Mouse (Mus musculus) 3T3-L1 (cell line): ENCODE measurements at regions not wholly inside any gene's neighbourhood (a gene's known extent, or its start where the extent isn't known, plus 50 kb on each side); places are given as distances from the start of the nearest gene placed in this dataset.

ENCODE experiments used
- DNase-seq: peaks from one replicate; pipeline ENCODE4 v3.0.0-alpha.2; 2015; ENCODE audit warnings: low read depth, low spot score

DNA sequence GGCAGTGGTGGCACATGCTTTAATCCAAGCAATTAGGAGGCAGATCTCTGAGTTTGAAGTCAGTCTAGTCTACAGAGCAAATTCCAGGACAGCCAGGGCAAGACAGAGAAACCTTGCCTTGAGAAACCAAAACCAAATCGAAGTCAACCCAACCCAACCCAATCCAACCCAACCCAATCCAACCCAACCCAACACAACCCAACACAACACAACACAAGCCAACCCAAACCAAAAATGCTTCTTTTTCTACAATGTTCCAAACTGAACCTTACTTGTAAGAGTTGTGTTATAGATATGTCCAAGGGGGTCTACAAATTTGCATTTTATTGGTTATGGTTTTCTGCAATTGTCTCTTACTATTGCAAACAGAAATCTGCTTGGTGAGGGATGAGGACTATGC lies 52.8 kb upstream of the Chodl start:
- DNase-seq, result no peak

DNA sequence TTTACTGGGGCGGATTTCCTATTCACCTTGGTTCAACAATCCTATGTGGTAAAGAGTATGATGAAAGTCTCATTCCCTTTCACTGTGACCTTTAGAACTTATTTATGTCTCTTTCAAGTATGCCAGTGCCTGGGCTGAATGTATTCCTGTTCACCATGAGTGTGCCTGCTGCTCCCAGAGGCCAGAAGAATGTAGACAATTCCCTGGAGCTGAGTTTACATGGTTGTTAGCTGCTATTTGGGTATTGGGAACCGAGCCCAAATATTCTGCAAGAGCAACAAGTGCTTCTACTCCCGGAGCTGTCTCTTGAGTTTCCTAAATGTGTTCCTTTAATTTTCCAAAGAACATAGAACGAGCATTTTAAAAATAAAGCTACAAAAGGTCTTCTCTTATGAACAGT lies 71.7 kb upstream of the Chodl start:
- DNase-seq, result no peak

DNA sequence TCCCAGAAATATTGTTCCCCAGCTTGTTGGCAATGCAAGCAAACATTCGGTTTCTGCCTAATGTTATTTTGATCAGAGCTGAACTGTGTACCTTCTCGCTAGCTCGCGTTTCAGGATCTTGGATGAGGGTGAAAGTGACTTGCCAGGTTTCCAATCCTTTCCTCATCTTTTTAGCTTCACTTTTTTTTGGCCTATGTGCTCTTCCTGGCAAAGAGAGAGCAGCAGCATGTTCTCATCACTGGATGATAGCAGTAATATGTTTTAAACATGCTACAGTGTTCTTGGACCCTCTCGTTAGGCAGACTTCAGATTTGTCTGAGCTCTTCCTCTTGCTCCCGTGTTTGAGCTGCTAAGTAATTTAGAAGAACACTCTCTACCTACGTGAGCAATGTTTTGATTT lies 99.8 kb upstream of the Chodl start:
- DNase-seq, result no peak

DNA sequence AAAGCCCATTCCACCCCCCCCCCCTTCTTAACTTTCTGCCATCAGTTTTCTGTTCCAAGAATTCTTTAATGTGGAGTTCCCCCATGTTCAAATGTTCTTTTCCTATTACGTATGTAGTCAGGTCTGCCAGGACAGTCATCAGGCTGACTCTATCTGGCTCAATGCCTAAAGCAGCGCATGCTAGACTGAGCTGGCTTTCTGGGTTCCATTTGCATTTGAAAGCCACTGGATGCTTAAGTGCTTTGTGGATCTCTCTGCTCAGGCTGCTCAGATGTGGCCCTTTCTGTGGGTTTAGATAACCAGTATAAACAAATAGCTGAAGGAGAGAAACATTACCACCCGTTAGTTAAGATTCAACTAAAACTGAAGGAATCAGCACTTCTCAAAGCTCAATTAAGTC lies 103.0 kb upstream of the Chodl start:
- no peak for DNase-seq

DNA sequence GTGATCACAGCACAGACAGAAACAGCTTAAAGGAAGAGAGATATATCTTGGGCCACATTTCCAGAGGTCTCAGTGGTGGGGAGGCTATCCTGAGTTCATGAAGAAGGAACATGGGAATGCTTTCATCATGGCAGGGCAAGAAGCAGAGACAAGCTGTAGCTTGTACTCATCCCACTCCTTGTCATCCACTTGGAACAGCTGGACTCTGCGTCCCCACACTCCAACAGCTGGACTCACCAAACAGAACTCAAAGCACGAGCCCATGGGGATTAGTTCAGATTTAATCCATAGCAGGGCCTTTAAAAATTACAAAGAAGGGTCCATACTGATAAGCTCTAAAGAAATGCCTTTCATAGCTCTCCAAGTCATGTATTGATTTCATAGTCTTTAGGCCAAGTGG lies 140.7 kb upstream of the Chodl start:
- DNase-seq, result no peak

DNA sequence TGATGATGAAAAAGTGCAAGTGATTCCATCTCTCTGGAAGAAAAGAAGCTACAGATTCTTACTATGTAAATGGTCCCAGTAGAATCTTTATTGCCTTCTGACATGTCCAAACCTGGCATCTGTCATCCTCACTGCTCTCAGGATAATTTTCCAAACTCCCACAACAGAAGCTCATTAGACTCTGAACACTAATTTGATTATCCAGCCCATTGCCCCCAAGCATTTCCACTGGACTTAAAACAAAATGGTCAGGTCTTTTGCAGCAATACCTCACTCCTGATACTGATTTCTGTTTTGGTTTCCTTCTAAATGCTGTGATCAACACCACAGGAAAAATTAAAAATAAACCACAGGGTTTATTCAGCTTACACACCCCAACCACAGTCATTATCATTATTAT lies 171.5 kb upstream of the Chodl start:
- DNase-seq, result no peak

DNA sequence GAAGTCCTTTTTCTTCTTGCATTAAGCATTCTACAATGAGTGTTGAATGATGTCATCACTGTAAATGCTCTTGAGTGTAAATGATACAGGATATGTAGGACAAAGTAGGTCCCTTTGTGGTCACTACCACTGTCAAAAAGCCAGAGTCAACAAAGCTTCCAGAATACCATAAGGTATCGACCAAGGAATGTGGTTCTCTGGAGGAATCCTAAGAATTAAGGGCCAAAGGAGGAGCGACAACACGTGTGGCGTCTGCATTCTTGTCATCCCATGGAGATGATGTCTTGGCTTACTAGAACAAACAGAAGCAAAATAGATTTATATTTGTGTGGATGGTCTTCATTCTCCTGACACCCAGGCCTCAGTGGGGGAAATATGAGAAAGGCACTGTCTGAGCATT lies 161.4 kb upstream of the D16Ertd472e start:
- DNase-seq, result peak; percentile 14

DNA sequence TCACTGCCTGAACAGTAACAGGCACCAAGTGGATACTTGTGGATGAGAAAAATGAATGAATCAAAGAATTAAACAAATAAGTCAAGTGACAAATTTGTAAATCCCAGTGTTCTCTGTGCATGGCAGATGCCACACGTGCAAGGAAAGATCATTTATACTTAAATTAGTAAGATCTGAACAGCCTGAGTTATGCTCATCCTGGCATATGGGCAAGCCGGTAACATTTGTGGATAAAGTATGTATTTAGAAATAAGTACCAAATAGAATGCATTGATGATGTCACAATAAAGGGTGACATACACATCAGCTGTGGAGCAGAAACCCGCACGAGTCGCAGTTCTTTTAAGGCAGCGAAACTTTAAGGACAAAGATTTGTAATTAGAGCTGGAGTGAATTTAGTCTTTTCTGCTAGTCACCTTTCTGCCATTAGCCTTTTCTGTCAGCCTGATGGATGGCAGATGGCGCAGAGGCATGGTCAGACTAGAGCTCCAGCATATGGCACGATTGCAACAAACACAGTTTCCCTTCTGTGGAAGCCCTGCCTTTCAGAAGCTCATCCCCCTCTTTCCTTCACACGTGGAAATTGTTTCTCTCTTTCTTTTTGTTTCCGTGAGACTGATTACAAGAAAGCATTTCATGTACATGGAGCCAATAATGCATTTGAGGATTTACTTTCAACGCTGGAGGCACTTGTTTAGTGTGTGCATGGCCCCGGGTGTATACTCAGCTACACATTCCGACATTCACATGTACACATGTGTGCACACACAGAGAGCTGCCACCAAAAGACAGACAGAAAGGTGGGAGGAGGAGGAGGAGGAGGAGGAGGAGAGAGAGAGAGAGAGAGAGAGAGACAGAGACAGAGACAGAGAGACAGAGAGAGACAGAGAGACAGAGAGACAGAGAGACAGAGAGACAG lies 154.3 kb upstream of the D16Ertd472e start:
- no peak for DNase-seq

DNA sequence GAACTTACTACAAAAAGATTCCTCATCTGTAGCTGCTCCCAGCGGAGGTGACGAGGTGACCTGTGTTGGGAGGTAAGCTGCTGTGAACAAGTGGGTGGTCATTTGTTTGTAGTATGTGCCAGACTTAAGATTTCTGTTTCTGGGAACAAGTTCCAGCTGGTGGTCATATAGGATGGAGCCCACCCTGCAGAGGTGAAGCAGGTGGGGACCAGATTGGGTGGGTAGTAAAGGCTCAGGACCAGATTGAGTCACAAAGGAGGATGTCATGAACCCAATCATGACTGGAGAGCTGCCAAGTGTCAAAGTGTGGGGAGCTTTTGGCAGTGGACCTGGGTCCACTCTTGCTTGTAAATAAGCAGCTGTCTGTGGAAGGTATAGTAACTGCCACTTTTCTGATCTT lies 149.0 kb upstream of the D16Ertd472e start:
- no peak for DNase-seq

DNA sequence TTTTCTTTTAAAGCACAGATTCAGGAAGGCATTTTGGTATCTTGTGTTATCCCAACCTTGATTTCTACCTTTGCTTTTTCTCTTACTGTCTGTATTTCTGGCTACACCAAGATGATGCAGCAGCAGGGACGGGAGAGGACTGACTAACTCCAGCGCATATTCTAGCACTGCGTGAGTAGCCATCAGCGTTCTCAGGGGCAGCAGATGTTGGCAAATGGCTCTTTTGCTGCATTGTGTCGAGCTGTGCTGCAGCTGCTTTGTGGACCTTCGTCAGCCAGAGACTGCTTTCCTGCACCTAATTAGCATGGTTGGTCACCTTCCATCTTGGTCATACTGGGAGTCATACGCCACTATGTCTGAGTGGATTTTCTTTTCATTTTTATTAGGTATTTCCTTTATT lies 133.4 kb upstream of the D16Ertd472e start:
- no peak for DNase-seq

DNA sequence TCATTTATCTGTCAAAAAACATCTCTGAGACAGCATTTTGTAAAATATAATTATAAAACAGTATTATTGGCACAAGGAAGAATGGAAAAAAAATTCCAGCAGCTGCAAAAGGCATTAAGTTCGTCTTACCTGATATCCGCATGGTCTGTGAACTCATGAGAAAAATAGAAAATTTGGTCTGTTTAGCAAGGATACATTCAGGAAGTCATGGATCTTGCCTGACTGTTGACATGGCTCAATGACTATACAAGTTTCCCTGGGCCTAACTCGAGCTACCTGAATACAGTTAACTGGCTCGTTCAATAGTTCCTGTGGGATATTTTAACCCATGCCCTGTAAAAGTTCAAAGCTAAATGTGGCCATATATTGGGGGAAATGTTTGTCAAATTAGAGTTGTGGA lies 131.1 kb upstream of the D16Ertd472e start:
- no peak for DNase-seq

DNA sequence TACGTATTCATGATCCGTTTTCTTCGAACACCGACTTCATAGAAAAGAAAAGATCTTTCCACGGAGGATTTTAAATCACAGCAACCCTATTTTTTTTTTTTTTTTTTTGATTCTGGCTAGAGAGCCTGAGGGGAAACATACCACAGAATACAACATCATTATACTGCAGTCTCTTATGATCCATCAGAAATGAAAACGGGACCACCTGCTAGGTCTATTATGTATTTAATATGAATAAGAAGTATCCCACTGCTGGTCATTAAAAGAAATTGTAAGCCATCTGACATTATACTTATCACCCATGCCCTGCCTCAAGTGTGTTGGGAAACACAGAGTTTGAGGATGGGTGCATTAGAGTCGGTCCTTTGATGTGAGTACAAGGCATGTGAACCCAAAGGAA lies 130.7 kb upstream of the D16Ertd472e start:
- DNase-seq, result no peak

DNA sequence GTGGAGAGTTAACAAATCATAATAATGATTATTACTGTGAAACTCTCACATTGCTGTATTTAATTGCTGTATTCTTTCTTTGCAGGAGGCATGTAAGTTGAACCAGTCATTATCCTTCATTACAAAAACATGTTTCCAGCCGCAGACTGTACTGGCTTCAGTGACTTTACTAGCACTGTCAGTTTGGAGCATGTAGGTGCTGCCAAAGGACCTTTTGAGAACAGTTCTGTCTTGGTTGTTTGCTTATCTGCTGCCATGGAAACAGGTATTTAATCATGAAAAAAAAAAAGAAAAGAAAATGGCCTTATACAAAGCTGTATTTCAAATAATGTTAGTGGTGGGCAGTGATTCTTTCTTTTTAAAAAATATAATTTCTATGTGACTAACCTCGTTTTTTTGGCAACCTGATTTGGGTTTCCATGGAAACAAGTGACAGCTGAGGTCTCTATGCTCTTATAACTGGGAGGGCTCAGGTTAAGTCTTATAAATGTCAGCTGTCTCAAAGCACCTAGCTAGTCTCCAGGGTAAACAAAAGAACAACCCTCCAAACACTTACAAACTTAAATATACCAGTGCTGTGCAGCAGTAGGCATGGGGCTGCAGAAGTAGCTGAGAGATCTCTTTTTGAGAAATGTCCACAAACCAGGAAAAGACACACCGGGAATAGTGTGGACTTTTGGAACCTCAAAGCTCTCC lies 121.2 kb upstream of the D16Ertd472e start:
- no peak for DNase-seq

DNA sequence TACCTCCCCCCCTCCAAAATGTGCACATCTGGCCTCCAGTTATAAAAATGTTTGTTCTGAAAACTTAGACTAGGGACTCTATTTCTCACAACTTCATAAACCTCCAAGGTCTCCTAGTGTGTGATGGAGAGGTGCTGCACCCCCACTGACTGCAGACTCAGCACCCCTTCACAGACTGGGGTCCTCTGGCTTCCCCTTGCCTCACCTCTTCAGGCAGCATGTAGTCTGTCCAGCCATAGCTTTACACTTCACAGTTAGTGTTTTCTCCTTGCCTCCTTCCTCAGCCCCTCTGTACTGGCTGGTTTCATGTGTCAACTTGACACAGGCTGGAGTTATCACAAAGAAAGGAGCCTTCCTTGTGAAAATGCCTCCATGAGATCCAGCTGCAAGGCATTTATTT lies 111.7 kb upstream of the D16Ertd472e start:
- no peak for DNase-seq

DNA sequence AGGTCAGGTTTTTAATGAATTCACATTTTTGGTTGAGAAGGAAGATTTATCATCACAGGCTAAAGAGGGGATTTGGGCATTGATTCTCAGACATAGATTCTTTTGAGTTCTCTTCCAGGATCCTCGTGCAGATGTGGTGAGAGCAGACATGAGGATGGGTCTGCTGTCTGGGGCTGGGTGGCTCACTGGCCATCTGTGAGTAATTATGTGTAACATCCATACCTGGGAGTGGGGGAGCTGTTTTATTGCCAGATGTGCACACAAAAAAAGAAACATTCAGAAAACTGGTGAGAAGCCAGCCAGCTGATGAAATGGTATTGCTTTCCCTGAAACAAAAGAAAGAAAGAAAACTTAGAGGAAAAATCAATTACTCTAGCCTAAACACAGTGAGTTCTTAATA lies 108.7 kb upstream of the D16Ertd472e start:
- DNase-seq, result no peak

DNA sequence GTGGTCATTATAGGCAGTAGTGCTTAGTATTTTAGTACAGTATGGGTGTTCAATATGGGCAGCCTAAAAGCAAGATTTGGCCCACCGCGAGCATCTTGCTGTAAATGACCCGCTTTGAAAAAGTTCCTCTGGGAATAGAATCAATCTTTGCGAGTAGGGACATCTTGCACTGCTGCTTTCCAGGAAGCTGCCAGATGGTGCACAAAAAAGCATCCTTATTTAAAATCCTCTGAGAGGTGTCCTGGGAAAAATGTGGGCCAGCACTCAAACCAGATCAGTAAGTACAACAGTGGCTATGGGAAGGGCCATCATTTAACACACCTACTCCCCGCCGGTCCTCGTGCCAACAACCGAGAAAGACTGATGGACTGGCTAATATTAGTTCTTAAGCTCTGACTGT lies 107.5 kb upstream of the D16Ertd472e start:
- no peak for DNase-seq

DNA sequence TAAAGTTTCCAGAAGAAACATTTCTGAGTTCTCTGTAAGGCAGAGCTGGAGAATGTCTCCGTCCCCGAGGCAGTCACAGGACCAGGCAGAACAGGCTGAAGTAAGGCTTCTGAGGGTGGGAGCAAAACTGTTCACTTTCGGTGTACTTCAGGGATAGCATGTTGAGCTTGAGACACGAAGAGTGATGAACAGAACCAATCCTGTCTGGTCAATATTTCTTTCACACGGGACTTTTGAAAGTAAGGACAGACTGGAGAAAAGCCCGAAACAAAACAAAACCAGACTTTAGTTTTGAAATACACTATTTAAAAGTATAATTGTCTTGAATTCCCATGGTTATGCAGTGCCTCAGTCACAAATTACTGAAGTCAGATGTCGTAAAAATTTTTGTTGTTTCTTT lies 84.6 kb upstream of the D16Ertd472e start:
- no peak for DNase-seq

DNA sequence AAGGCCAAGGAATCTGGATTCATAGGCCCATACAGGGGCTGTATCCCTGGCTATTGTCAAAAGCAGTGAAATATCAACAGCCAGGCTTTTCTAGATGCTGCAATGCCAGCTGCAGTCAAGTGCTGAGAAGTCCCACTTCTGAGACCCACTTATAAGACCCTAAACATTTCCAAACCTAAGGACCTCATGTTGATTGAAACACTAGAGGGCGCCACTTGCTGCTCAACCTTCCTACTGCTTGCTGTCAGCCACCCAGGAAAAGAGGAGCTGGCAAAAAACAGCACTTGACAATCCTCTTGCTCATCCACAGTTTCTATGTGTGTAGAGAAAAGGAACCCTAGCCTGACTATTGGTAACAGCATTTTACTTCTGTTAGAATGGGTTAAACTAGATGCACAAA lies 68.2 kb upstream of the D16Ertd472e start:
- DNase-seq, result no peak

DNA sequence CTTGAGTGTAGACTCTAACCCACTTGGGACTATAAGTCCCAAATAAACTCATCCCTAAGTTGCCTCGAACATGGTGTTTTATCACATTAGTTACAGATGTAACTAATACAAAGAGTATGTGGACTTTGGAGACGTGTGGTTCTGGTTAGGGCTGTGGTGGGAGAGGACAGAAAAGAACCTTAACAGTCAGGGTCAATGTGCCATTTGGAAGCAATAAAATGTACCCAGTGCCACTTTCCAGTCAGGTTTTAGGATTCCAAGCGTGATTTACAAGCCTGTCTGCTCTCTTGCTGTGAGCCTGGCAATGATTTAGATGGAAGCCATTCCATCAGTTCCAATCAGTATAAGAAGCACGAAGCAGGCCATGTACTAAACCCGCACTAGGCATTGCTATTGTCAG lies 65.2 kb upstream of the D16Ertd472e start:
- DNase-seq, result no peak

DNA sequence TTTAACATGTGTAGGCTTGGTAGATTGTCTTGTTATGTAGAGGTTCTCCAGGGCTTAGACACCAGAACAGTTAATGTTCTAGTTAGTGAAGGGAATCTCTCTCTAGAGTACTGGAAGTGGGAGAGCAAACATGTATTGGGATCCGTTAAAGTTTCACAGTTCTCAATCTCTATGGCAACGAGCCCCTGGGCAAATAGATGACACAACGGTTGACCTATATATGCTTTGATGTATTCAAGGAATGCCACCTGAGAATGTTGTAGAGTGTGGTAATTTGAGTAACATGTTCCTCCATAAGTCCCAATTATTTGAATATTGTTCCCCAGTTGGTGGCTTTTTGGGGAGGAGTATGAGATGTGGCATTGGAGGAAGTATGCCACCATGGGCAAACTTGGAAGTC lies 64.7 kb upstream of the D16Ertd472e start:
- no peak for DNase-seq

DNA sequence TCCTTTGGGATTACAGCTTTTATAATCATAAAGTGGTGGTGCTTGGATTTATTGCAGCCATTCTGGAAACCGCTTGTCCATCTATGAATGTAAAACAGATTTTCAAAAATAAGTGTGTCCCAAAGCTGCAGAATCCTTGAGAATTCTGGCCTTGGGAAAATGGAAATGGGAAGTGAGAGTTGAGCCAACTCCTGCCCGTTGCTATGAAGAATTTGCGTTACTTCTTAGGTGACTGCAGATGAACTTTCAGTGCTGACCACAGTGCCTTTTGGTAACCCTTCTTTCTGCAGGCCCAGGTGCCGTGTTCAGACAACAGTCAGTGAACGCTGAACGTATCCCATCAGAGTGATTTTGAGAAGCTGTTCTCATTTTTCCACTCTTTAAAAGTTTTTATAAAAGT lies 60.9 kb upstream of the D16Ertd472e start:
- DNase-seq, result no peak

DNA sequence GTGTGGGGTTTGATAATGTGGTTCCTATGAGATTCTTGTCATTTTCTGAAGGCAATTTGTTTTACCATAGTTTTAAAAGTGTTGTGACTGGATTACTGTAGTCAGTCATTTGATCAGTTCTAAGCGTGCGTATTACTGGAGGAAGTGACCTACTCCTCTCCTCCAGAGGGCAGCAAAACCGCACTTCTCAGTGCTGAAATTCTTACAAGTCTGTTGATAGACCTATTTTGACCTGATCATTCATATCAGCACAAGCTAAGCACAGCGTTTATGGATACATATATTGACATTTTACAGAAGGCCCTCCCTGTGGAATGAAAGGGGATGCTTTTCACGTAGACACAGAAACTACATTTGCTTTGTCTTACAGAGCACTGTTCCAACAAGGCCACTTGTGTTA lies 60.5 kb upstream of the D16Ertd472e start:
- peak; percentile 52 for DNase-seq

DNA sequence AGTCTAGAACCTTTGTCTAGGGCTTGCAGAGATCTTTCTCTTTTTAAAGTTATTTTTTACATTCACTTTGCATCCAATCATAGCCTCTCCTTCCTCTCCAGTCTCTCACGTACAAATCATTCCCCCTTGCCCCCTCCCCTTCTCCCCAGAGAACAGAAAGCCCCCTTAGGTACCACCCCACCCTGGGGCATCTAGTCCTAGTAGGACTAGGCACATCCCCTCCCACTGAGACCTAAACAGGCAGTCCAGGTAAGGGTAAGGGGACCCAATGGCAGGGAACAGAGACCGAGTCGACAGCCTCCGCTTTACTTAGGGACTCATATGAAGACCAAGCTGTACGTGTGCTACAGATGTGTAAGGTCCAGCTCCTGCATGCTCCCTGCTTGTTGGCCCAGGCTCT lies 59.3 kb upstream of the D16Ertd472e start:
- DNase-seq, result no peak
